Mouse (Mus musculus) erythroblast, embryonic 14.5 days (primary cell): ENCODE data around the gene Apoc3.

Source experiments
- GATA1 ChIP-seq: IDR thresholded peaks from 2 replicates; pipeline ENCODE4 v1.6.1; 2012; ENCODE audit warnings: low read length, inconsistent platforms, mixed read lengths
- TAL1 ChIP-seq: IDR thresholded peaks from 3 replicates; pipeline ENCODE4 v1.6.1; 2012; ENCODE audit warnings: low read length, inconsistent platforms, mixed read lengths

GRCm38 (mm10) chr9:46196699-46197169 lies 38.7 kb downstream of the Apoc3 start:
- TF ChIP-seq TAL1, result no peak
- TF ChIP-seq GATA1, result no peak
